Comparison of ENCODE assay signal across 22 mouse cellular contexts in genomic region chr19:46591575-46591974, GRCm38 (mm10). TPM values are rescaled to one million over a fixed set of nuclear protein-coding genes. Genes with fewer than 3 reads are reported as not detected.
A peak's percentile ranks its signal among the peaks of the same experiment; 100 is the strongest.
DNase-seq lines count a peak whose midpoint lies in the region; ATAC-seq and TF ChIP-seq lines count a peak whose summit lies in the region.
"Had no signal": no experiment of that assay in that cellular context is flagged by ENCODE, and none has a peak within 500 bp of the region (broad histone marks: within the 10 kb centered on the region; RNA-seq: fewer than 3 reads in every experiment).

No protein-coding gene starts in this region.

- no peak overlapping the region for H3K4me3 ChIP-seq in liver, adult 2 months (ENCODE audit: insufficient read depth, low read depth, low read length)
- no peak overlapping the region for H3K4me3 ChIP-seq in liver, embryonic 12.5 days
- no peak overlapping the region for H3K4me3 ChIP-seq in liver, postnatal 0 days (ENCODE audit: low read depth, low read length)
- no peak overlapping the region for H3K4me3 ChIP-seq in liver, embryonic 11.5 days (ENCODE audit: low read depth, low read length)
- H3K4me3 ChIP-seq in midbrain, embryonic 11.5 days (ENCODE audit: low read depth, low read length), result no peak overlapping the region
- H3K4me3 ChIP-seq in midbrain, embryonic 15.5 days, result no peak overlapping the region

- no peak for TF ChIP-seq CTCF in liver, adult 2 months (IDR thresholded peaks at IDR 0.05; ENCODE audit: low read depth, low read length)
- no peak for TF ChIP-seq CTCF in liver, postnatal 0 days (IDR thresholded peaks at IDR 0.05; ENCODE audit: low read depth)

- DNase-seq in liver, adult 2 months (ENCODE audit: extremely low read depth, low read depth, low spot score), result peak; percentile 97
- DNase-seq in liver, postnatal 0 days, result peak; percentile 46
- no peak for DNase-seq in liver, embryonic 11.5 days (ENCODE audit: low spot score)
- peak; percentile 39 for DNase-seq in midbrain, embryonic 11.5 days (ENCODE audit: low spot score, missing footprints)
- DNase-seq in testis, postnatal 10 days (ENCODE audit: low spot score), result peak; percentile 35
- no peak for DNase-seq in testis, postnatal 14 days (ENCODE audit: low spot score)
- DNase-seq: adrenal gland, adult 2 months; adrenal gland, adult 8-10 months; adrenal gland, postnatal 10 days; adrenal gland, postnatal 14 days; adrenal gland, postnatal 25 days; adrenal gland, postnatal 36 days; B cell, adult 2 months; cerebellum, adult 11 months; cerebellum, adult 11-12 months had no signal

- H3K9me3 ChIP-seq in liver, embryonic 12.5 days (replicated peaks), result no peaks in the 10 kb centered on the region
- no peaks in the 10 kb centered on the region for H3K9me3 ChIP-seq in liver, postnatal 0 days (ENCODE audit: low read length)
- H3K9me3 ChIP-seq in liver, embryonic 11.5 days (ENCODE audit: control insufficient read depth, low read length), result no peaks in the 10 kb centered on the region
- no peaks in the 10 kb centered on the region for H3K9me3 ChIP-seq in midbrain, embryonic 11.5 days (ENCODE audit: control insufficient read depth, low read length)
- no peaks in the 10 kb centered on the region for H3K9me3 ChIP-seq in midbrain, embryonic 15.5 days
- H3K9me3 ChIP-seq: G1E had no signal

- 0 out of 2 replicates have a peak overlapping the region, but pooled peaks have one; percentile 1 for H3K9ac ChIP-seq in liver, adult 2 months (ENCODE audit: low read depth, low read length)
- no peak overlapping the region for H3K9ac ChIP-seq in liver, embryonic 12.5 days
- H3K9ac ChIP-seq in liver, postnatal 0 days (replicated peaks), result no peak overlapping the region
- no peak overlapping the region for H3K9ac ChIP-seq in liver, embryonic 11.5 days (ENCODE audit: low read depth, low read length)
- H3K9ac ChIP-seq in midbrain, embryonic 11.5 days (ENCODE audit: low read length), result no peak overlapping the region
- no peak overlapping the region for H3K9ac ChIP-seq in midbrain, embryonic 15.5 days

- H3K4me1 ChIP-seq in liver, adult 2 months (ENCODE audit: control insufficient read depth, insufficient read depth, low read length), result peaks cover 19% of the 10 kb centered on the region
- H3K4me1 ChIP-seq in liver, embryonic 12.5 days, result no peaks in the 10 kb centered on the region
- peaks cover 5% of the 10 kb centered on the region; the same call in 1 of the 2 replicates for H3K4me1 ChIP-seq in liver, postnatal 0 days (ENCODE audit: insufficient read depth)
- H3K4me1 ChIP-seq in liver, embryonic 11.5 days (replicated peaks; ENCODE audit: control insufficient read depth, insufficient read depth, low read length), result no peaks in the 10 kb centered on the region
- H3K4me1 ChIP-seq in midbrain, embryonic 11.5 days (ENCODE audit: control insufficient read depth, insufficient read depth, low read length), result no peaks in the 10 kb centered on the region
- H3K4me1 ChIP-seq in midbrain, embryonic 15.5 days, result no peaks in the 10 kb centered on the region

- no peaks in the 10 kb centered on the region for H3K79me2 ChIP-seq in liver, adult 2 months (ENCODE audit: control insufficient read depth, insufficient read depth, low read length)

- 33% methylated on average over 6 of the region's 6 CpGs for WGBS in liver, adult 2 months
- WGBS in liver, embryonic 12.5 days (ENCODE audit: insufficient replicate concordance), result 67% methylated on average over 6 of the region's 6 CpGs
- WGBS in liver, postnatal 0 days (ENCODE audit: insufficient replicate concordance), result 75% methylated on average over 6 of the region's 6 CpGs
- WGBS in liver, embryonic 11.5 days, result 81% methylated on average over 6 of the region's 6 CpGs
- 98% methylated on average over 6 of the region's 6 CpGs for WGBS in midbrain, embryonic 11.5 days
- WGBS in midbrain, embryonic 15.5 days, result 93% methylated on average over 6 of the region's 6 CpGs

- peak overlapping the region; percentile 30 for H3K27ac ChIP-seq in liver, adult 2 months (replicated peaks; ENCODE audit: insufficient read depth, low read depth, low read length)
- no peak overlapping the region for H3K27ac ChIP-seq in liver, embryonic 12.5 days
- H3K27ac ChIP-seq in liver, postnatal 0 days (ENCODE audit: low read depth), result peak overlapping the region; percentile 84
- no peak overlapping the region for H3K27ac ChIP-seq in liver, embryonic 11.5 days (ENCODE audit: low read depth, low read length)
- H3K27ac ChIP-seq in midbrain, embryonic 11.5 days (ENCODE audit: low read depth, low read length), result no peak overlapping the region
- no peak overlapping the region for H3K27ac ChIP-seq in midbrain, embryonic 15.5 days

- TF ChIP-seq POLR2A in liver, adult 2 months (IDR thresholded peaks at IDR 0.05; ENCODE audit: extremely low read depth, insufficient read depth, low read length), result no peak

- ATAC-seq in liver, embryonic 12.5 days, result no peak
- ATAC-seq in liver, postnatal 0 days, result peak; percentile 92
- no peak for ATAC-seq in liver, embryonic 11.5 days (replicated peaks; ENCODE audit: low FRiP score)
- ATAC-seq in midbrain, embryonic 11.5 days (ENCODE audit: low FRiP score), result no peak
- no peak for ATAC-seq in midbrain, embryonic 15.5 days (replicated peaks)
- ATAC-seq: activated CD4-positive, CD25-positive, alpha-beta regulatory T cell, adult 4 months; CD4-positive, CD25-positive, alpha-beta regulatory T cell, adult 4 months; Patski had no signal

- peak; percentile 83 for TF ChIP-seq EP300 in liver, postnatal 0 days (IDR thresholded peaks at IDR 0.05; ENCODE audit: low read depth)

- H3K27me3 ChIP-seq in liver, adult 2 months (ENCODE audit: control insufficient read depth, insufficient read depth, low read length), result no peaks in the 10 kb centered on the region
- H3K27me3 ChIP-seq in liver, embryonic 12.5 days (replicated peaks), result no peaks in the 10 kb centered on the region
- no peaks in the 10 kb centered on the region for H3K27me3 ChIP-seq in liver, postnatal 0 days (ENCODE audit: insufficient read depth, low read length)
- no peaks in the 10 kb centered on the region for H3K27me3 ChIP-seq in liver, embryonic 11.5 days (replicated peaks; ENCODE audit: control insufficient read depth, insufficient read depth, low read length)
- H3K27me3 ChIP-seq in midbrain, embryonic 11.5 days (ENCODE audit: control insufficient read depth, insufficient read depth, low read length), result no peaks in the 10 kb centered on the region
- H3K27me3 ChIP-seq in midbrain, embryonic 15.5 days (replicated peaks), result no peaks in the 10 kb centered on the region
- H3K27me3 ChIP-seq: CH12.LX, Patski had no signal

- peaks cover 6% of the 10 kb centered on the region for H3K36me3 ChIP-seq in liver, adult 2 months (ENCODE audit: control insufficient read depth, insufficient read depth, low read length)
- peaks cover 78% of the 10 kb centered on the region for H3K36me3 ChIP-seq in liver, embryonic 12.5 days
- peaks cover 38% of the 10 kb centered on the region for H3K36me3 ChIP-seq in liver, postnatal 0 days (replicated peaks; ENCODE audit: insufficient read depth, low read length)
- H3K36me3 ChIP-seq in liver, embryonic 11.5 days (ENCODE audit: control insufficient read depth, insufficient read depth, low read length), result peaks cover 10% of the 10 kb centered on the region; the same call in 1 of the 2 replicates
- no peaks in the 10 kb centered on the region; the same call in 1 of the 2 replicates for H3K36me3 ChIP-seq in midbrain, embryonic 11.5 days (ENCODE audit: control insufficient read depth, insufficient read depth, low read length)
- H3K36me3 ChIP-seq in midbrain, embryonic 15.5 days (replicated peaks), result peaks cover 15% of the 10 kb centered on the region

- no peak overlapping the region for H3K4me2 ChIP-seq in liver, embryonic 12.5 days
- no peak overlapping the region for H3K4me2 ChIP-seq in liver, postnatal 0 days (ENCODE audit: low read depth, low read length)
- H3K4me2 ChIP-seq in liver, embryonic 11.5 days, result no peak overlapping the region
- no peak overlapping the region for H3K4me2 ChIP-seq in midbrain, embryonic 11.5 days
- H3K4me2 ChIP-seq in midbrain, embryonic 15.5 days, result no peak overlapping the region

RNA-seq across cellular contexts. Expression of gene Wbp1l, which starts 7.3 kb away (rescaled TPM):
- 66.7 and 90.9 TPM in 2 replicates for total RNA-seq in liver, adult 2 months (2014; rRNA removed)
- 140 and 169 TPM in 2 replicates for polyA plus RNA-seq in liver, adult 2 months (2012; rRNA removed)
- 24.4 and 24.9 TPM in 2 replicates for polyA plus RNA-seq in liver, embryonic 12.5 days (2016; fragmentation: Nextera tagmentation; extraction: Ambion mirVana)
- polyA plus RNA-seq in liver, postnatal 0 days (2015; fragmentation: Nextera tagmentation; extraction: Ambion mirVana), result 40.4 and 48.8 TPM in 2 replicates
- polyA plus RNA-seq in liver, embryonic 11.5 days (2014; fragmentation: Nextera tagmentation; extraction: Ambion mirVana), result 36.6 and 40.7 TPM in 2 replicates
- 29.0 and 30.3 TPM in 2 replicates for polyA plus RNA-seq in midbrain, embryonic 11.5 days (2014; fragmentation: Nextera tagmentation; extraction: Ambion mirVana)
- 41.1 and 42.6 TPM in 2 replicates for polyA plus RNA-seq in midbrain, embryonic 15.5 days (2015; fragmentation: Nextera tagmentation; extraction: Ambion mirVana)

RNA-seq across cellular contexts. Expression of gene Sfxn2, which starts 18.4 kb away (rescaled TPM):
- total RNA-seq in liver, adult 2 months (2014; rRNA removed), result 33.8 and 34.6 TPM in 2 replicates
- polyA plus RNA-seq in liver, adult 2 months (2012; rRNA removed), result 13.9 and 15.1 TPM in 2 replicates
- polyA plus RNA-seq in liver, embryonic 12.5 days (2016; fragmentation: Nextera tagmentation; extraction: Ambion mirVana), result 18.5 and 18.9 TPM in 2 replicates
- polyA plus RNA-seq in liver, postnatal 0 days (2015; fragmentation: Nextera tagmentation; extraction: Ambion mirVana), result 63.0 and 63.4 TPM in 2 replicates
- 24.7 and 26.2 TPM in 2 replicates for polyA plus RNA-seq in liver, embryonic 11.5 days (2014; fragmentation: Nextera tagmentation; extraction: Ambion mirVana)
- 12.1 and 12.7 TPM in 2 replicates for polyA plus RNA-seq in midbrain, embryonic 11.5 days (2014; fragmentation: Nextera tagmentation; extraction: Ambion mirVana)
- 10.5 and 11.7 TPM in 2 replicates for polyA plus RNA-seq in midbrain, embryonic 15.5 days (2015; fragmentation: Nextera tagmentation; extraction: Ambion mirVana)

RNA-seq across cellular contexts. Expression of gene Arl3, which starts 18.6 kb away (rescaled TPM):
- total RNA-seq in liver, adult 2 months (2014; rRNA removed), result 21.9 and 25.1 TPM in 2 replicates
- polyA plus RNA-seq in liver, adult 2 months (2012; rRNA removed), result 8.7 and 12.7 TPM in 2 replicates
- 37.2 and 38.4 TPM in 2 replicates for polyA plus RNA-seq in liver, embryonic 12.5 days (2016; fragmentation: Nextera tagmentation; extraction: Ambion mirVana)
- polyA plus RNA-seq in liver, postnatal 0 days (2015; fragmentation: Nextera tagmentation; extraction: Ambion mirVana), result 17.0 and 17.1 TPM in 2 replicates
- 42.6 and 50.5 TPM in 2 replicates for polyA plus RNA-seq in liver, embryonic 11.5 days (2014; fragmentation: Nextera tagmentation; extraction: Ambion mirVana)
- 155 and 160 TPM in 2 replicates for polyA plus RNA-seq in midbrain, embryonic 11.5 days (2014; fragmentation: Nextera tagmentation; extraction: Ambion mirVana)
- 209 and 210 TPM in 2 replicates for polyA plus RNA-seq in midbrain, embryonic 15.5 days (2015; fragmentation: Nextera tagmentation; extraction: Ambion mirVana)

Comparison
In these comparisons a context has a peak if more than half of its experiments do, and no peak if none do; other contexts are left out.
1. DNase-seq: peak in liver, adult 2 months (single experiment), liver, postnatal 0 days (single experiment), midbrain, embryonic 11.5 days (single experiment) and testis, postnatal 10 days (single experiment); none in liver, embryonic 11.5 days (single experiment) and testis, postnatal 14 days (single experiment).
2. H3K27ac ChIP-seq: peak in liver, adult 2 months (single experiment) and liver, postnatal 0 days (single experiment); none in liver, embryonic 12.5 days (single experiment), liver, embryonic 11.5 days (single experiment), midbrain, embryonic 11.5 days (single experiment) and midbrain, embryonic 15.5 days (single experiment).